Comparison of ENCODE assay signal across 8 mouse cellular contexts in genomic region chr6:54565012-54565411, GRCm38 (mm10). TPM values are rescaled to one million over a fixed set of nuclear protein-coding genes. Genes with fewer than 3 reads are reported as not detected.
A peak's percentile ranks its signal among the peaks of the same experiment; 100 is the strongest.
DNase-seq lines count a peak whose midpoint lies in the region; ATAC-seq and TF ChIP-seq lines count a peak whose summit lies in the region.

No protein-coding gene starts in this region.

- intact Hi-C loops in left cerebral cortex, postnatal 4 days (cut with DNase I): no loop called here

- TF ChIP-seq CTCF in lung, adult 2 months (IDR thresholded peaks at IDR 0.05; ENCODE audit: insufficient read depth, low read length): no peak

- TF ChIP-seq POLR2A in lung, adult 2 months (IDR thresholded peaks at IDR 0.05; ENCODE audit: borderline replicate concordance, extremely low read depth, low read depth, low read length): no peak

- WGBS in embryonic facial prominence, embryonic 13.5 days: 25% methylated on average over 3 of the region's 3 CpGs
- WGBS in hindbrain, embryonic 14.5 days: 9% methylated on average over 3 of the region's 3 CpGs
- WGBS in lung, adult 2 months: 69% methylated on average over 3 of the region's 3 CpGs

- peaks cover 37% of the 10 kb centered on the region for H3K4me1 ChIP-seq in embryonic facial prominence, embryonic 13.5 days
- H3K4me1 ChIP-seq in hindbrain, embryonic 14.5 days (replicated peaks; ENCODE audit: control insufficient read depth, insufficient read depth, low read length): peaks cover 51% of the 10 kb centered on the region
- H3K4me1 ChIP-seq in lung, adult 2 months (ENCODE audit: control insufficient read depth, insufficient read depth, low read length): peaks cover 3% of the 10 kb centered on the region; the same call in 1 of the 2 replicates

- H3K9me3 ChIP-seq in embryonic facial prominence, embryonic 13.5 days: no peaks in the 10 kb centered on the region
- no peaks in the 10 kb centered on the region for H3K9me3 ChIP-seq in hindbrain, embryonic 14.5 days (ENCODE audit: control insufficient read depth, low read length)

- ATAC-seq in embryonic facial prominence, embryonic 13.5 days (ENCODE audit: insufficient number of reproducible peaks, insufficient read depth, low FRiP score, low TSS enrichment, low read depth): no peak; the same call in 1 of the 2 replicates
- peak; percentile 49; the same call in 1 of the 2 replicates for ATAC-seq in hindbrain, embryonic 14.5 days (ENCODE audit: low FRiP score)
- no peak for ATAC-seq in activated CD4-positive, CD25-positive, alpha-beta regulatory T cell, adult 4 months

- H3K4me3 ChIP-seq in embryonic facial prominence, embryonic 13.5 days: peak overlapping the region; percentile 54
- H3K4me3 ChIP-seq in hindbrain, embryonic 14.5 days (replicated peaks; ENCODE audit: low read length): peak overlapping the region; percentile 62
- H3K4me3 ChIP-seq in lung, adult 2 months (replicated peaks; ENCODE audit: extremely low read depth, low read depth, low read length): no peak overlapping the region

- H3K36me3 ChIP-seq in embryonic facial prominence, embryonic 13.5 days: no peaks in the 10 kb centered on the region
- H3K36me3 ChIP-seq in hindbrain, embryonic 14.5 days (replicated peaks; ENCODE audit: control insufficient read depth, insufficient read depth): no peaks in the 10 kb centered on the region

- peak; percentile 68 for DNase-seq in left cerebral cortex, postnatal 4 days
- no peak for DNase-seq in left cerebral cortex, adult 11 months (ENCODE audit: low spot score)
- DNase-seq in hindbrain, embryonic 14.5 days (ENCODE audit: low spot score): peak; percentile 52
- DNase-seq in retina, embryonic 14.5 days (ENCODE audit: low spot score): peak; percentile 84
- no peak for DNase-seq in thymus, postnatal 25 days
- no peak for DNase-seq in lung, adult 2 months

- H3K27me3 ChIP-seq in embryonic facial prominence, embryonic 13.5 days: peaks cover 3% of the 10 kb centered on the region; the same call in 1 of the 2 replicates
- H3K27me3 ChIP-seq in hindbrain, embryonic 14.5 days (ENCODE audit: control insufficient read depth, insufficient read depth, low read length): no peaks in the 10 kb centered on the region

- H3K27ac ChIP-seq in embryonic facial prominence, embryonic 13.5 days: peak overlapping the region; percentile 57
- H3K27ac ChIP-seq in hindbrain, embryonic 14.5 days: peak overlapping the region; percentile 92

- H3K9ac ChIP-seq in embryonic facial prominence, embryonic 13.5 days: no peak overlapping the region
- H3K9ac ChIP-seq in hindbrain, embryonic 14.5 days: peak overlapping the region; percentile 80

- peak overlapping the region; percentile 95 for H3K4me2 ChIP-seq in embryonic facial prominence, embryonic 13.5 days
- peak overlapping the region; percentile 65 for H3K4me2 ChIP-seq in hindbrain, embryonic 14.5 days (replicated peaks)

RNA-seq across cellular contexts. Expression of gene Scrn1, which starts 1.3 kb away (rescaled TPM):
- 100 to 1,000 TPM; 180 to 182 TPM for total RNA-seq in left cerebral cortex, postnatal 4 days (2021)
- polyA plus RNA-seq in embryonic facial prominence, embryonic 13.5 days (2015; fragmentation: Nextera tagmentation; extraction: Ambion mirVana): 7.3 and 11.0 TPM in 2 replicates
- polyA plus RNA-seq in hindbrain, embryonic 14.5 days (2014; fragmentation: Nextera tagmentation; extraction: Ambion mirVana): 103 and 105 TPM in 2 replicates
- not detected for polyA plus RNA-seq in activated CD4-positive, CD25-positive, alpha-beta regulatory T cell, adult 4 months (2017; shearing (Covaris generic))
- polyA plus RNA-seq in lung, adult 2 months (2012; rRNA removed): 9.5 and 12.7 TPM in 2 replicates

RNA-seq across cellular contexts. Expression of gene Plekha8, which starts 29.9 kb away (rescaled TPM):
- total RNA-seq in left cerebral cortex, postnatal 4 days (2021): 10 to 100 TPM; 13.5 to 14.8 TPM
- 12.0 and 12.5 TPM in 2 replicates for polyA plus RNA-seq in embryonic facial prominence, embryonic 13.5 days (2015; fragmentation: Nextera tagmentation; extraction: Ambion mirVana)
- polyA plus RNA-seq in hindbrain, embryonic 14.5 days (2014; fragmentation: Nextera tagmentation; extraction: Ambion mirVana): 13.0 and 14.0 TPM in 2 replicates
- 1 to 10 TPM in 1 of 2 experiments, under 1 TPM in 1; 0.89 to 1.3 TPM for polyA plus RNA-seq in activated CD4-positive, CD25-positive, alpha-beta regulatory T cell, adult 4 months (2017; shearing (Covaris generic))
- polyA plus RNA-seq in lung, adult 2 months (2012; rRNA removed): 3.6 and 4.5 TPM in 2 replicates

RNA-seq across cellular contexts. Expression of gene Fkbp14, which starts 32.1 kb away (rescaled TPM):
- total RNA-seq in left cerebral cortex, postnatal 4 days (2021): 1 to 10 TPM; 7.6 to 7.8 TPM
- polyA plus RNA-seq in embryonic facial prominence, embryonic 13.5 days (2015; fragmentation: Nextera tagmentation; extraction: Ambion mirVana): 37.9 and 41.4 TPM in 2 replicates
- polyA plus RNA-seq in hindbrain, embryonic 14.5 days (2014; fragmentation: Nextera tagmentation; extraction: Ambion mirVana): 11.7 and 13.1 TPM in 2 replicates
- not detected for polyA plus RNA-seq in activated CD4-positive, CD25-positive, alpha-beta regulatory T cell, adult 4 months (2017; shearing (Covaris generic))
- polyA plus RNA-seq in lung, adult 2 months (2012; rRNA removed): 4.1 and 6.1 TPM in 2 replicates

Comparison
In these comparisons a context has a peak if more than half of its experiments do, and no peak if none do; other contexts are left out.
1. DNase-seq: peak in left cerebral cortex, postnatal 4 days (single experiment), hindbrain, embryonic 14.5 days (single experiment) and retina, embryonic 14.5 days (single experiment); none in left cerebral cortex, adult 11 months (single experiment), thymus, postnatal 25 days (single experiment) and lung, adult 2 months (single experiment).